ENCODE assay signal across 15 mouse cellular contexts in the genomic region with DNA sequence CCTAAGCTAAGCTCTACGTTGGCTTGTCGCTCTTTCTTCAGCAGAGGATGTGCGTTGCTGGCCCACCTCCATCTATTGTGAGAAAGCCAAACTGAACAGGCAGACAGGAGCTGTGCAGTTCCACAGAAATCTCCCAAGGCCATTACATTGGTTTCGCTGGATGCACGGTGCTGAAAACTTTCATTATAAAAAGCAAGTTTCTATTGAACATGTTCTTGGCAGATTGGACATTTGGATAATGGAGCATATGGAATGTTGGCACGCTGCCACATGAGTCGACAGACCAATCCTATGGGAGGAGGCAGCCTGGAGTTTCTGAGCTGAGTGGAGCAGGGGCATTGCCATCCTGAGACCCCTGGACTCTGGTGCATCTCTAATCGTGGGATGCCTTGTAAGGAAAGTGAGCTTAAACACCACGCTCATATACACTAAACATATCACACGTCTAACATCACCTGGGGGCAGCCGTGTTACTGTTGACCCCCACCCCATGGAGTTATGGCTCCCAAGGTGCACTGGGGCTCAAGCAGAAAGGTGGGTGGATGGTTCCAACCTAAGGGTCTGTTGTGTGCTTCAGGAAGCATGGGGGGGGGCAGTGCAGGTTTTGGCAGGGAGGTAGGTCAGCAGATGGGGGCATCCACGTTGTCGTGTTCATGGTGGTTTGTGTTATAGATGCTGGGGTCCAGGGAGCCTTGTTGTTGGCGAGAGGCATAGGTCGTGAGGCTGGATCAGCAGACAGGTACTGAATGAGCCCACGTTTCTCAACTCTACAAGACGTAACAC. TPM values are rescaled to one million over a fixed set of nuclear protein-coding genes. Genes with fewer than 3 reads are reported as not detected.
DNase-seq lines count a peak whose midpoint lies in the region; ATAC-seq and TF ChIP-seq lines count a peak whose summit lies in the region.
"Had no signal": no experiment of that assay in that cellular context is flagged by ENCODE, and none has a peak within 500 bp of the region (broad histone marks: within the 10 kb centered on the region; RNA-seq: fewer than 3 reads in every experiment).

No protein-coding gene starts in this region.

- no peaks in the 10 kb centered on the region for H3K9me3 ChIP-seq in kidney, embryonic 15.5 days (replicated peaks)
- H3K9me3 ChIP-seq in forebrain, embryonic 16.5 days (ENCODE audit: control insufficient read depth, low read length) = no peaks in the 10 kb centered on the region
- H3K9me3 ChIP-seq in stomach, postnatal 0 days (ENCODE audit: control insufficient read depth, low read length) = no peaks in the 10 kb centered on the region
- H3K9me3 ChIP-seq: heart, embryonic 12.5 days; neural tube, embryonic 12.5 days had no signal

- H3K9ac ChIP-seq in kidney, embryonic 15.5 days = no peak overlapping the region
- H3K9ac ChIP-seq in forebrain, embryonic 16.5 days (replicated peaks; ENCODE audit: low read depth, low read length) = no peak overlapping the region
- H3K9ac ChIP-seq in stomach, postnatal 0 days (ENCODE audit: low read length) = no peak overlapping the region
- H3K9ac ChIP-seq: heart, embryonic 12.5 days; liver, embryonic 14.5 days; neural tube, embryonic 12.5 days had no signal

- DNase-seq in kidney, postnatal 25 days = no peak
- DNase-seq in retina, postnatal 1 day = peak; percentile 67
- DNase-seq in retina, embryonic 14.5 days (ENCODE audit: low spot score) = no peak
- DNase-seq in stomach, postnatal 0 days (ENCODE audit: low spot score) = peak; percentile 33
- no peak for DNase-seq in urinary bladder, postnatal 36 days (ENCODE audit: low spot score in 2 of 2)
- DNase-seq: gastrocnemius, adult 2 months; thymus, adult 18-20 months had no signal

- TF ChIP-seq CTCF in stomach, postnatal 0 days (IDR thresholded peaks at IDR 0.05; ENCODE audit: low read depth) = no peak

- no peak for TF ChIP-seq EP300 in stomach, postnatal 0 days (optimal IDR thresholded peaks at IDR 0.05)

- peaks cover 32% of the 10 kb centered on the region for H3K4me1 ChIP-seq in kidney, embryonic 15.5 days
- peaks cover 25% of the 10 kb centered on the region for H3K4me1 ChIP-seq in forebrain, embryonic 16.5 days (replicated peaks; ENCODE audit: control insufficient read depth, insufficient read depth, low read length)
- H3K4me1 ChIP-seq in stomach, postnatal 0 days (replicated peaks; ENCODE audit: control insufficient read depth, insufficient read depth) = 0 out of 2 replicates have a peak, but pooled peaks cover 6% of the 10 kb centered on the region

- 81% methylated on average over 17 of the region's 17 CpGs for WGBS in kidney, embryonic 15.5 days
- WGBS in forebrain, embryonic 16.5 days = 54% methylated on average over 17 of the region's 17 CpGs
- 61% methylated on average over 17 of the region's 17 CpGs for whole genome bisulfite sequencing in stomach, postnatal 0 days

- no peak overlapping the region for H3K4me3 ChIP-seq in kidney, embryonic 15.5 days (replicated peaks)
- H3K4me3 ChIP-seq in forebrain, embryonic 16.5 days (replicated peaks; ENCODE audit: low read length) = no peak overlapping the region
- no peak overlapping the region for H3K4me3 ChIP-seq in stomach, postnatal 0 days (ENCODE audit: low read depth, low read length)
- H3K4me3 ChIP-seq: gastrocnemius, adult 2 months; heart, embryonic 12.5 days; neural tube, embryonic 12.5 days had no signal

- no peaks in the 10 kb centered on the region for H3K27me3 ChIP-seq in kidney, embryonic 15.5 days
- H3K27me3 ChIP-seq in forebrain, embryonic 16.5 days (replicated peaks; ENCODE audit: control insufficient read depth, insufficient read depth, low read length) = no peaks in the 10 kb centered on the region
- no peaks in the 10 kb centered on the region for H3K27me3 ChIP-seq in stomach, postnatal 0 days (ENCODE audit: control insufficient read depth, insufficient read depth, low read length)
- H3K27me3 ChIP-seq: heart, embryonic 12.5 days; neural tube, embryonic 12.5 days had no signal

- 0 out of 2 replicates have a peak, but pooled peaks have one; percentile 46 for ATAC-seq in kidney, embryonic 15.5 days (replicated peaks; ENCODE audit: low FRiP score)
- ATAC-seq in forebrain, embryonic 16.5 days = peak; percentile 57
- no peak for ATAC-seq in stomach, postnatal 0 days (ENCODE audit: low FRiP score, low TSS enrichment)
- ATAC-seq: inflammation-experienced regulatory T-cells, adult 6 months had no signal

- H3K27ac ChIP-seq in kidney, embryonic 15.5 days = no peak overlapping the region
- H3K27ac ChIP-seq in forebrain, embryonic 16.5 days (ENCODE audit: low read length) = no peak overlapping the region
- no peak overlapping the region for H3K27ac ChIP-seq in stomach, postnatal 0 days (replicated peaks)
- H3K27ac ChIP-seq: gastrocnemius, adult 2 months; liver, embryonic 14.5 days; neural tube, embryonic 12.5 days had no signal

- no peaks in the 10 kb centered on the region for H3K36me3 ChIP-seq in kidney, embryonic 15.5 days
- H3K36me3 ChIP-seq in forebrain, embryonic 16.5 days (ENCODE audit: control insufficient read depth, insufficient read depth) = no peaks in the 10 kb centered on the region
- no peaks in the 10 kb centered on the region for H3K36me3 ChIP-seq in stomach, postnatal 0 days (ENCODE audit: control insufficient read depth, insufficient read depth, low read length)
- H3K36me3 ChIP-seq: heart, embryonic 12.5 days; neural tube, embryonic 12.5 days had no signal

- H3K4me2 ChIP-seq in kidney, embryonic 15.5 days = no peak overlapping the region
- no peak overlapping the region for H3K4me2 ChIP-seq in forebrain, embryonic 16.5 days (ENCODE audit: low read length)
- H3K4me2 ChIP-seq in stomach, postnatal 0 days (replicated peaks; ENCODE audit: low read depth) = no peak overlapping the region
- H3K4me2 ChIP-seq: heart, embryonic 12.5 days; neural tube, embryonic 12.5 days had no signal

RNA-seq across cellular contexts. Expression of gene Ccdc182, which starts 35.1 kb away (rescaled TPM):
- 3.1 and 3.7 TPM in 2 replicates for polyA plus RNA-seq in kidney, embryonic 15.5 days (2015; fragmentation: Nextera tagmentation; extraction: Ambion mirVana)
- polyA plus RNA-seq in forebrain, embryonic 16.5 days (2015; fragmentation: Nextera tagmentation; extraction: Ambion mirVana) = not detected in 2 replicates
- polyA plus RNA-seq in stomach, postnatal 0 days (2015; fragmentation: Nextera tagmentation; extraction: Ambion mirVana) = not detected in 2 replicates
- polyA plus RNA-seq: heart, embryonic 12.5 days; inflammation-experienced regulatory T-cells, adult 6 months; large intestine, adult 2 months; liver, embryonic 14.5 days; small intestine, adult 2 months had no signal

Comparison
In these comparisons a context has a peak if more than half of its experiments do, and no peak if none do; other contexts are left out.
1. DNase-seq: peak in retina, postnatal 1 day (single experiment) and stomach, postnatal 0 days (single experiment); none in kidney, postnatal 25 days (0 of 2), retina, embryonic 14.5 days (single experiment) and urinary bladder, postnatal 36 days (0 of 2).